Mouse (Mus musculus): ENCODE data around the gene Gm20388.

DNA sequence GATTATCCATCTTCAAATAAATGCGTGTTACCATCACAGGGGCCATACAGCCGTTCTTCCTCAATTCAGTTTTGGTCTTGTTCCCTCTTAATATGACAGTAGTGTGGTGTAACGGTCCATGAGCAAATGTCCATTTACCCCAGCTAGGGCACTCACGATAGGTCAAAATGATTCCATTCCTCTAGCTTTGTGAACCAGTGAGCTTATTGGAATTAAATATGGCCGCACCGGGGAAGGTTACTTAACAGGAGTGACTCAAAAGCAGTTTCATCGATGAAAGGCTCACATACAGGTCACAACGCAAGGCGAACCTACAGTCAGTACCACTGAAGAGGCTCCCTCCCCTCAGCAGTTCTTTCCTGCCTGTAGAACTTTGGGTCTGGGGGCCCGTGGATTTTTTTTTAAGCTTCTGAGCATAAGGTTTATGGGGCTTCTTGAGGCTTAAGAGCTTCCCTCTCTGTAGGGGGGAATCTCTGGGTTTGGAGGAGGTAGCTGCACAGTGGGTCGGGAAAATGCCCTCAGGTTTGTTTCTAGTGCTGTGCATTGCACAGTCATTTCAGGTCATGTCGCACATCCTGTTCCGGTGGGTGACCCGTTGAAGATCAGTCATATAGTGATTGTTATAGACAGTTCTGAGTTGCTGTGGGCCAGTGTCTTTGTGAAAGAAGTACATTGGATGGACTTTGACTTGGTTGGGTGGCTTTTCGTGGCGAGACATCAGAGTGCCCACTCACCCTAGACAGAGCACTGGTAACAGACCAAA is 3568.0 kb downstream of the Gm20388 start:
- TF ChIP-seq POLR2A (IDR thresholded peaks at IDR 0.05; ENCODE audit: insufficient read depth, low read length) (no peak), CTCF (IDR thresholded peaks at IDR 0.05; ENCODE audit: low read depth, low read length) (no peak), EP300 (IDR thresholded peaks at IDR 0.05; ENCODE audit: insufficient read depth, low read depth, low read length) (no peak)

Measured in ES-Bruce4 (cell line).